Mouse (Mus musculus): ENCODE data around the gene Cabin1.

The Cabin1 gene

DNA sequence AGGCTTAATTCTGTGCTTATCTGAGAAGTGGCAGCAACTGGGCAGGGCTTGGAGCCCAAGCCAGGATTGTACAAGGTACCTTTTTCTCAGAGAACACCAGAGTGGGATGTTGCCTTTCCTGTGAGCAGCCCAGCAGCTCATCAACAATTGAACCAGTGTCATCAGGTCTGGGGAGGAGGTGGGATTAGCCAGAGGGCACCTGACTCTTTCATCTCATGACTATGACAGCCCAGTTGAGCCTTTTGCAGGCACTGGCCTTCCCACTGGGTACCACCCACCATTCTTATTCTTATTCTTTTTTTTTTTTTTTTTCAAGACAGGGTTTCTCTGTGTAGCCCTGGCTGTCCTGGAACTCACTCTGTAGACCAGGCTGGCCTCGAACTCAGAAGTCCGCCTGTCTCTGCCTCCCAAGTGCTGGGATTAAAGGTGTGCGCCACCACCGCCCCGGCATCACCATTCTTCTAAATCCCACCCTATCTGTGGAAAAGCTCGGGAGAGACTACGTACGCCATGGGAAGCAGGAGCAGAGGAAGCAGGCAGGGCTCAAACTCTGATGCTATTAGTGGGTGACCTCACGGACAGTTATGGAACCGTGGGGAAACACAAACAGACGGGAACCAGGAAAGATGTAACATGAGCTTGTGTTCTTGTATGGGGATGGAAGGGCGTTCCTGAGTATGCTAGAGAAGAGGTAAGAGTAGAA lies 127.9 kb downstream of the Cabin1 start:
- DNase-seq (ENCODE audit: low spot score in 2 of 2): peak; percentile 9 to 11

DNA sequence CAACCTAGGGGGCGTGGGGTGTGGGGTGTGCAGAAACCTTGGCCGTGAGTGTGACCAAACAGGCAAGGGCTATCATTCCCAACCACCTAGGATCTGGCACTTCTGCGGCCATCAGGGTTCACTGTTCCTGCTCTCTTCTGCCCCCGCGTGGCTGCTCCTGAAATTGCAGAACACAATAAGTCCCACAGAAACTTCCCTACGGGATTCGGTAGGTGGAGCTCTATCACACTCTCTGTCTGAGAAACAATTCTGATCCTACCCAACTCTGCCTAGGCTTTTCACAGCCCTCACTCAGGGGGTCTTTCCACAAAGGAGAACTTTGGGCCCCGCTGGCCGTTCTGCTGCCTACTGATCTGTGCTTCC lies 128.5 kb downstream of the Cabin1 start:
- DNase-seq (ENCODE audit: low spot score in 2 of 2): peak; percentile 87 to 89

DNA sequence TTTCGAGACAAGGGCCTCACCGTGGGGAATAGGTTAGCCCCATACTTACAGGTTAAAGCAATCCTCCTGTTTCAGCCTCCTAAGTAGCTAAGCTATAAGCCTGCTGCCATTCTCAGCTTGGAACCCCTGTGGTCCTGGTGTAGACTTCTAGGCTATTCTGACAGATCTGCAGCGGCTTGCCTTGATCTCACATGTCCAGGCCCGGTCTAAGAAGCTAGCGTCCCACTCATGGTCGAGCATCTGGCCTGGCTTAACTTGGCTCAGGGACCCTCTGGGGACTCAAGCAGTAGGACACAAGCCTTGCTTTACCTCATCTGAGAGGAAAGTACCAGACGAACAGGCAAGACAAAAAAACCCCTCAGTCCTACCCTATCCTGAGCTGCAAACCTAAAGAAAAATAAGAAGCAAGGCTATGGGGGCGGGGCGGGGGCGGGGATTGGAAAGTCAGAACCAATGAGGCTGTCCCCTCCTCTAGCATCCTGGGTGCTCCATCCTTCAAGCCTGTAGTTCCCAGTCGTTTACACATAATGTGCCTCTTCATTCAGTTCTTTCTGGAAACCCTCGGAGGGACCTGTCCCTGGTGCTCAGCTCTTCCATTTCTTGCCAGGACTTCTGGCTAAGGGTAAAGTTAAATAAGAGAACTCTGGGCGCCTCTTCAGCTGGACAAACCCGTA lies 129.0 kb downstream of the Cabin1 start:
- DNase-seq (ENCODE audit: low spot score in 2 of 2): no peak

DNA sequence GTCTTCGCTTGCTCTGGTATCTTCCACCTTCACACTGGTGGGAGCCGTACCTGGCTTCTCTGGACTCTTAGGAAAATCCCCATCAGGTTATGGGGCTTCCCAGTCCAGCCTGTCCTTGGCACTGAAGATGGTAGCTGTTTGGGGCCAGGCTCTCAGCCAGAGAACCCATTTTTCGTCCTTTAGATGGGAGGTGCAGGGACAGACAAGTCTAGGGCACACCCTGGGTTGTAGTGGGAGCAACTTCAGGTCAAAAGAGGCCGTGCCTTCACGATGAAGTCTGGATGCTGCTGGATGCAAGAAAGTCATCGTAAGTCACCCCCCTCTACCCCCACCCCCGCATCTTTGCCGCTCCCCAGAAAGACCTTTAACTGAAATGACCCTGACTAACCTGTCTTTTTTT lies 129.5 kb downstream of the Cabin1 start:
- no peak for DNase-seq (ENCODE audit: low spot score in 2 of 2)

DNA sequence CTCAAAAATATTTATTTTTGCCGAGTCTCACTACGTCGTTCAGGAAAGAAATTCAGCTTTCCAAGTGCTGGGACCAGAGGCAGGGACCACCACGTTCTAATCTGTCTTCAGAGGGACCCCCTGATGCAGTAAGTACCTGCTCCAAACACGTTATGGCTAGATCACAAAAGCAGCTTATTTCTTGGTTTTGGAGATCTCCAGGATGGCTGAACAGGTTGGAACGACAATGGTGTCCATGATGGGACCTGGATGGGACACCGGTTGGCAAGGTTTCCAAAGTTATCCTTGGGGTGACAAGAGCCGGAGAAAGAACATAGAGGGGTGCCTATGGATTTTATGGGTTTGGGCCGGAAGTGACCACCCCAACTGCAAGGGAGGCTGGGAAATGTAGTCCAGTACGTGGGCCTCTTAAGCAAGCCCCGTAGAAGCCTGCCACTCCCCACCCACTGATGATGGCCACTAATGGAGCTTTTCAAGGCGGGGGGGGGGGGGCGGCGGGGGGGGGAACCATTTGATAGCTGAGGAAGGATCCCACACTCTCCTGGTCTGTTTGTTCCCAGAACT lies 130.5 kb downstream of the Cabin1 start:
- peak in 1 of 2 experiments; percentile 13 for DNase-seq (ENCODE audit: low spot score in 2 of 2)

DNA sequence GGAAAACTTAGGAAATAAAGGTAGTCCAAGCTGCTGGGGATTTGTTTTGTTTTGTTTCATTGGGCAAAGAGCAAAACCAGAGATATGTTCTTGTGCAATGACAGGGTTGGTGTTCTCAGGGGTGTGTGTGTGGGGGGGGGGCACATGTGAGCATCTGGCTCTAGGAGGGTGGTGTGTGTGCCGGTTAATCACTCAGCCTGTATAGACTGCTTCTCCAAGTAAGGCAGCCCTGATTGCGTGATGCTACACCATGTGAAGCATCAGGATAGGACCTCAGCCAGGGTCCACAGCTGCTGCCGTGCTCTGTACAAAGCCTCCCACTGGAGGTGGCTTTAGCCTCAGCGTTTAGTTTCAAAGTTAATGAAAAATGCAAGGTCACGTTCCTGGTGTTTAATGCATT lies 131.1 kb downstream of the Cabin1 start:
- no peak for DNase-seq (ENCODE audit: low spot score in 2 of 2)

DNA sequence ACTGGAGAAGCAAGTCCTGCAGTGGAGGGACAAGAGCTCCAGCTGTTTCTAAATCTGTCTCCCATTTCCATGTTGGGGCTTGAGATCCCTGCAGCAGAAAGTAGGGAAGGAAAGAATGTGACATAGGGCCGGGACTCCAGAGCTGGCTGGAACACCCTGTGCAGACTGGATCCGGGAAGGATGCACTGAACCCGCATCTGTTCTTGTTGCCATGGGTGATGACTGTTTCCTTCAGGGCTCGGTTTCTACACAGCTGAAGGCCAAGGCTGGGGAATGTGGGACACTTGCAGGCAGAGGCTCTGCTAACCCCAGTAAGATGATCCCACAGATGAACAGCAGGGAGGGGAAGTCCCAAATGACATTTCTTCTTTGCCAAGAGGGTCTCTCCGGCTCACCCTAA lies 131.5 kb downstream of the Cabin1 start:
- peak in 1 of 2 experiments; percentile 10 for DNase-seq (ENCODE audit: low spot score in 2 of 2)

DNA sequence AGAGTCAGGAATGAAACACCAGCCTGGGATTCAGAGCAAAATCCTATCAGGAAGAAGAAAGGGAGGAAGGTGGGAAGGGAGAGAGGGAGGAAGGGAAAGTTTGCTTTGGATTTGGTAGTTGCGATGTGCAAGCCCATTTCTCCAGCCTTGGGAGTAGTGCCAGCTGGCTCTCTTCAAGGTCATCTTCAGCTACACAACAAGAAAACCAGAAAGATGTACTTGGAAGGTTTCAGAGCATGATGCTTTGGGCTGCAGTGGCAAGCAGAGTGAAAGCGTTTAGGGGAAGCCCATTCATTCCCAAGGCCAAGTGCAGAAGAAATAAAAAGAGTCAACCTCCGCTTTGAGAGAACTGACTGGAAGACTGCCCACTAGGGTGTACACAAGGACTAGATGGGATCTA lies 136.7 kb downstream of the Cabin1 start:
- DNase-seq (ENCODE audit: low spot score in 2 of 2): no peak

DNA sequence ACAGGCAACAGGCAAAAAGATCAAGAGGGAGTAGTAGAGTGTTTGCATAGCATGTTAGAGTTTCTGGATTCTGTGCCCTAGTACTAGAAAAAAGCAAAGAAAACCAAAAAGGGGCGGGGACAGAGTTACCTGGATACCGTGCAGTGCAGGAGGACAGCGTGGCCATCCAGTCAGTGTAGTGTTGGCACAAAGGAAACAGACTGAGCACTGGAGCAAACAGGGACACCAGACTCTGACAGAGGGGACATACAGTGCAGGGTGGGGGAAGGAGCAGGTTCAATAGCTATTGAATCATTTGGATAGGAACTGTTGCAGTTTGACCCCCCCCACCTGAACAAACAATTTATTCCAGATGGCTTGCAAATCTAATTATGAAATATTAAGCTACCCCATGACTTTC lies 137.2 kb downstream of the Cabin1 start:
- no peak for DNase-seq (ENCODE audit: low spot score in 2 of 2)

DNA sequence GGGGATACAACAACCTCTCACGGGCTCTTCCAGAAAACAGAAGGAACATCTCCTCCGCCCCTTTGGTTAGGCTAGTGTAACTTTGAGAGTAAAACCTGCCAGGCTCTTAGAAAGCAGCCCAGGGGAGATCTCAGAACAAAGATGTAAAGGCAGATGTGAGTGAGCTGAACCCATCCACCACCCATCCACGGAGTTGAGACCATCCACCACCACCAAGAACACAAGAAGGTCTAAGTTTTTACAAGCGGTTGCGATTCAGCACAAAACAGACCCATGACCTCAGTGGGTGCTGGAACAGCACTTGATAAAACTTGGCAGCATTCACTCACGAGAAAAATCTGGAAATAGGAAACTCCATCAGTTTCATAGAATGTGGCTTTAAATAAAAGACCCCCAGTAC lies 138.2 kb downstream of the Cabin1 start:
- DNase-seq (ENCODE audit: low spot score in 2 of 2): no peak

DNA sequence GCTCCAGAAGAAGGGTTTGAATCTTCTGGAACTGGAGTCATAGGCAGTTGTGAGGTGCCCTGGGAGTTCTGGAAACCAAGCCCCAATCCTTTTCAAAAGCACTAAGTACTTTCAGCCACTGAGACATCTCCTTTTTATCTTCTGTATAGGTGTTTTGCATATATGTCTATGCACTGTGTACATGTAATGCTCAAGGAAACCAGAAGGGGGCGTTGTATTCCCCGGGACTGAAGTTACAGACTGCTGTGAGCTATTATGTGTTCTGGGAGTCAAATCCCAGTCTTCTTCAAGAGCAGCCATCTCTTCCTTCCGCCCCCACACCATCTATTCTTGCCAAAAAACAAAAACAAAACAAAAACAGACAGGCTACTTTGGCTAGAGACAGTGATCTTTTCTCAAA lies 143.3 kb downstream of the Cabin1 start:
- DNase-seq (ENCODE audit: low spot score in 2 of 2): no peak

DNA sequence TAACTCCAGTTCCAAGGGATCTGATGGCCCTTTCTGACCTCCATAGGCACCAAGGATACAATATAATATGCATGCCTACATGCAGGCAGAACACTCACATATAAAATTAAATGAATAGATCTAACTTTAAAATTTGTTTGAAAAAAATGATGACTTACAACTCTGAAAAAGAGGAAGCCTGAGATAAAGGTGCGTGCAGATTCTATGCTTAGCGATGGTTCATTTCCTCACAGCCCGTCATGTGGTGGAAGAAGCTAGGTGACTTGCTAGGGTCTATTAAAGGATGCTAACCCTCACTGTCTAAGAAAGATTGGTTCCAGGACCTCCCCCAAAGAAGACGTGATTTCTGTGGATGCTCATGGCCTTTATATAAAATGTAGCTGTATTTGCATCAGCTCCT lies 148.1 kb downstream of the Cabin1 start:
- DNase-seq (ENCODE audit: low spot score in 2 of 2): no peak

DNA sequence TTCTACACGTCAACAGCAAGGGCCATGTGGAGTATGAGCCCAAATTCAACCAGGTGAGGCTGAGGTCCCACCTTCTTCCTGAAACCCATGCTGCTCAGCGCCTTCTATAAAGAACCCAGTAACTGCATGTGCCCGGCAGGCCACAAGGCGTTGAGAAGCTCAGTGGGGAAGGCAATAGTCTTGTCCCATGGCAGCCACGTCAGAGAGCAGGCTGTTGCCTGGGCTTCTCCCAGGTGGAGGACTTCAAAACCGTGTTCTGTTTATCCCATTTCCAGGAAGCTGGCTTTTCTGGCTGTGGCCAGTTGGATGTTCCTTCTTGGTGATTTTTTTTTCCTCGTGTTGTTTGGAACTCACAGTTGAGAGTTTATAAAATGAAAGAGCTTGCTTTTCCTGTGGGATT lies 153.7 kb downstream of the Cabin1 start:
- no peak for DNase-seq (ENCODE audit: low spot score in 2 of 2)

DNA sequence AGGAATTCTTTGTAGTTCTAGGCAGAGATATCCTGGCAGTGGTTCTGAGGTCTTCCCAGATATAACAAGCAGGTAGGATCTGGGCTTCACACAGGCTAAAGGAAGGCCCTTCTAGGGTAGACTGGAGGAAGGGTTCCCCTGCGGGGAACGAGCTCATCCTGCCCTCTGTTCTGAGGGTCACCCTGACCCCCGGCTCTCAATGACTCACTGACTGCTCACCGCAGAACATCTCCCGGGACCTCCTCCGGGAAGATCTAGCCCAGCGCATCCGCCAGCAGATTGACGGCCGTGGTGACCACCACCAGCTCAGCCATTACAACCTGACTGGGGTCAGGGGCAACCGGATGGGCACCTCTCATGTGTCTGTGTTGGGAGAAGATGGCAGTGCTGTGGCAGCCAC lies 155.2 kb downstream of the Cabin1 start:
- no peak for DNase-seq (ENCODE audit: low spot score in 2 of 2)

DNA sequence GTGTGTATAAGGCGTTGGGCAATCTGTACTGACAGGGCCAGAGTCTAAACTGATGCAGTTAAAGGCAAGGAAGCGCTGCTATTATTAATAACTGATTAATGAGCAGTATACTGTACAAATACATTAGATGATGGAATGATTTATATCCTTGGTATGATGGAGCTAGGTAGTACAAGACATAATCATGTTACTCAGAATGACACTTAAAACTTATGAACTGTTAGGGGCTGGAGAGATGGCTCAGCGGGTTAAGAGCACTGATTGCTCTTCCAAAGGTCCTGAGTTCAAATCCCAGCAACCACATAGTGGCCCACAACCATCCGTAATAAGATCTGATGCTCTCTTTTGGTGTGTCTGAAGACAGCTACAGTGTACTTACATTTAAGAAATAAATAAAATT lies 156.9 kb downstream of the Cabin1 start:
- DNase-seq (ENCODE audit: low spot score in 2 of 2): no peak

DNA sequence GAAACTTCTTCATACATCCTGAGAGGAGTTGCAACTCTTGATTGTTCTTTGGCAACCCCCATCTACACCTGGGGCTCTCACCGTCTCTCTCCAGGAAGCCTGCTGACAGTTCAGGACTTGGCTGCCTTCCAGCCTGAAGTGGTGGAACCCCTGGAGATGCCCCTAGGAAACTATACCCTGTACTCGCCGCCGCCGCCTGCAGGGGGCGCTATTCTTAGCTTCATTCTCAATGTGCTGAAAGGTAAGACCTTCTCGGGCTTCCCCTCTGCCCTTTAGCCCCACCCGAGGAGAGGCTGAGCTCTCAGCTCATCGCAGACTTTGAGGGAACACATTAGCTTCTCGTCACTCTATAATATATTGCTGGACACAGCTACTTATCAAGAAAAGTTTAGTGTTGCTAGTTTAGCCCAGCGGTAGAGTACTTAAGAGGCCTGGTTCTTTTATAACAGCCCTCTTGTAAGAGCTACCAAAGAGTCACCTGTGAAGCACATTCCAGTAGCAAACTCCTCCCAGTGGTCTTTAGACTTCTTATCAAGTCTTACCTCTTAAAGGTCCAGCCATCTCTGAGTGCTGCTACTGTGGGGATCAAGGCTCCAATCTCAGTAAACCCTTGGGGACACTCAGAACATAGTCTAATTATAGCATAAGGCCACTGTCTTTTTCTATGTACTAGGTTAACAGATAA lies 158.8 kb downstream of the Cabin1 start:
- peak in 1 of 2 experiments; percentile 62 for DNase-seq (ENCODE audit: low spot score in 2 of 2)

DNA sequence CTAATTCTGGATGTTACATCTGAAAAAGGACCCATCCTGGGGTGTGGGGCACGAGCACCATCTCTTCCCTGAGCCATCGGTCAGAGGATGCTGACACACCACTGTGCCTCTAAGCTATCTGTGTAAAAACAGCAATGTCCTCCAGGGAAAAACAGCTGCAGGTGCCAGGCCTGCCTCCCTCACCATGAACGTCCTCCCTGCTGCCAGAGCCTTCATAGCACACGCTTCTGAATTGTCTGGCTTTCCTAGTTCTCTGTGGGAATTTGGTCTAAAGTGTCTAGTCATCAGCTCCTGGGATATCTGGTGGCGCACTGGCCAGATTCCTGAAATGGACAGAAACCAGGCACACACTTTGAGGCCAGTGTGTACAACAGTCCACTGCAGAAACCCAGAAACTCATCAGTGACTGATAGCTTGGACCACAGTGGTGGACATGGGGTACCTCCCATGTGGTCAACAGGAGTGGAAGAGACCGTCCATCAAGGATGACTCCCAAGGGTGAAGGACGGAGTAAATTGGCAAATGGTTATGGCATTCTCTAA lies 163.9 kb downstream of the Cabin1 start:
- no peak for DNase-seq (ENCODE audit: low spot score in 2 of 2)
